In genomic region chr12:70082935-70083532, GRCm38 (mm10) we compare ENCODE assay signal across 24 mouse cellular contexts.
"Had no signal": no experiment of that assay in that cellular context is flagged by ENCODE, and none has a peak within 500 bp of the region (broad histone marks: within the 10 kb centered on the region; RNA-seq: fewer than 3 reads in every experiment).

No protein-coding gene starts in this region.

- ATAC-seq: hindbrain, embryonic 16.5 days; inflammation-experienced regulatory T-cells, adult 6 months; intestine, embryonic 15.5 days; intestine, postnatal 0 days had no signal

- H3K27me3 ChIP-seq: heart, embryonic 12.5 days; hindbrain, embryonic 12.5 days; intestine, embryonic 15.5 days; limb, embryonic 12.5 days had no signal

- H3K36me3 ChIP-seq: intestine, embryonic 15.5 days; limb, embryonic 12.5 days had no signal

- DNase-seq: gastrocnemius, adult 2 months; gastrocnemius, postnatal 10 days; gastrocnemius, postnatal 25 days; heart, adult 18-20 months; heart, postnatal 10 days; kidney, adult 18-20 months; kidney, adult 8-10 months; kidney, postnatal 10 days; kidney, postnatal 25 days; kidney, postnatal 4 days; liver had no signal

- H3K9ac ChIP-seq: heart, embryonic 12.5 days; hindbrain, embryonic 12.5 days; hindbrain, embryonic 14.5 days; intestine, embryonic 15.5 days; limb, embryonic 12.5 days had no signal

- H3K27ac ChIP-seq: gastrocnemius, adult 2 months; heart, embryonic 10.5 days; hindbrain, embryonic 10.5 days; hindbrain, embryonic 12.5 days; hindbrain, embryonic 14.5 days; intestine, embryonic 15.5 days; layer of hippocampus, adult 2 months; left cerebral cortex, adult 2 months; limb, embryonic 10.5 days; limb, embryonic 12.5 days had no signal

- H3K4me2 ChIP-seq: heart, embryonic 12.5 days; hindbrain, embryonic 12.5 days; hindbrain, embryonic 14.5 days; intestine, embryonic 15.5 days; limb, embryonic 12.5 days had no signal

- H3K9me3 ChIP-seq: hindbrain, embryonic 12.5 days; intestine, embryonic 15.5 days; limb, embryonic 10.5 days; limb, embryonic 12.5 days had no signal

- H3K4me3 ChIP-seq: gastrocnemius, adult 2 months; heart, embryonic 10.5 days; heart, embryonic 12.5 days; hindbrain, embryonic 10.5 days; hindbrain, embryonic 12.5 days; intestine, embryonic 15.5 days; layer of hippocampus, adult 2 months; left cerebral cortex, adult 2 months; limb, embryonic 10.5 days; limb, embryonic 12.5 days had no signal

- H3K4me1 ChIP-seq: hindbrain, embryonic 12.5 days; intestine, embryonic 15.5 days; limb, embryonic 10.5 days; limb, embryonic 12.5 days had no signal
